Mouse (Mus musculus): ENCODE measurements around the gene Cdcp1. TPM values are rescaled to one million over a fixed set of nuclear protein-coding genes. Genes with fewer than 3 reads are reported as not detected.

Cdcp1 gene
- total and polyA plus RNA-seq, 3 experiments = 0.11 TPM; not detected in 2

GRCm38 (mm10) chr9:123227106-123227750 lies 11.4 kb upstream of the Cdcp1 start:
- DNase-seq (ENCODE audit: low spot score) (no peak), ATAC-seq (ENCODE audit: extremely low read depth, insufficient number of reproducible peaks, low FRiP score, poor library complexity, severe bottlenecking) (no peak)
- H3K36me3 ChIP-seq (replicated peaks) = no peaks in the 10 kb centered on the region
- no peaks in the 10 kb centered on the region for H3K4me1 ChIP-seq (ENCODE audit: insufficient read depth, low read depth, low read length)
- no peaks in the 10 kb centered on the region for H3K9me3 ChIP-seq (replicated peaks)
- no peak overlapping the region for H3K4me3 ChIP-seq (ENCODE audit: low read depth, low read length)
- H3K27me3 ChIP-seq (ENCODE audit: insufficient read depth, low read length) = peaks cover 3% of the 10 kb centered on the region; the same call in 1 of the 2 replicates
- TF ChIP-seq GATA2 (IDR thresholded peaks at IDR 0.05; ENCODE audit: borderline replicate concordance, low read depth, low read length) (no peak), CTCF (IDR thresholded peaks at IDR 0.05; ENCODE audit: low read depth, low read length) (no peak), GATA1 (IDR thresholded peaks at IDR 0.05; ENCODE audit: borderline replicate concordance, low read length) (no peak), TAL1 (conservative IDR thresholded peaks at IDR 0.05; ENCODE audit: low read depth, low read length) (no peak), POLR2AphosphoS5 (IDR thresholded peaks at IDR 0.05; ENCODE audit: insufficient replicate concordance, low read depth, low read length) (no peak)

GRCm38 (mm10) chr9:123224863-123225431 lies 9.1 kb upstream of the Cdcp1 start:
- no peaks in the 10 kb centered on the region for H3K9me3 ChIP-seq (replicated peaks)
- H3K4me1 ChIP-seq (ENCODE audit: insufficient read depth, low read depth, low read length) = no peaks in the 10 kb centered on the region
- no peaks in the 10 kb centered on the region for H3K36me3 ChIP-seq (replicated peaks)
- no peak for TF ChIP-seq POLR2AphosphoS5 (IDR thresholded peaks at IDR 0.05; ENCODE audit: insufficient replicate concordance, low read depth, low read length)
- TF ChIP-seq CTCF (IDR thresholded peaks at IDR 0.05; ENCODE audit: low read depth, low read length) = no peak
- no peak for TF ChIP-seq GATA2 (IDR thresholded peaks at IDR 0.05; ENCODE audit: borderline replicate concordance, low read depth, low read length)
- TF ChIP-seq GATA1 (IDR thresholded peaks at IDR 0.05; ENCODE audit: borderline replicate concordance, low read length) = no peak
- TF ChIP-seq TAL1 (conservative IDR thresholded peaks at IDR 0.05; ENCODE audit: low read depth, low read length) = no peak
- H3K27me3 ChIP-seq (ENCODE audit: insufficient read depth, low read length) = peaks cover 3% of the 10 kb centered on the region; the same call in 1 of the 2 replicates
- H3K4me3 ChIP-seq (ENCODE audit: low read depth, low read length) = no peak overlapping the region
- ATAC-seq (ENCODE audit: extremely low read depth, insufficient number of reproducible peaks, low FRiP score, poor library complexity, severe bottlenecking) = no peak
- DNase-seq (ENCODE audit: low spot score) = no peak

GRCm38 (mm10) chr9:123219826-123220225 lies 4.0 kb upstream of the Cdcp1 start:
- DNase-seq (ENCODE audit: low spot score) = no peak
- no peak for TF ChIP-seq GATA2 (IDR thresholded peaks at IDR 0.05; ENCODE audit: borderline replicate concordance, low read depth, low read length)
- no peak for TF ChIP-seq TAL1 (conservative IDR thresholded peaks at IDR 0.05; ENCODE audit: low read depth, low read length)
- TF ChIP-seq POLR2AphosphoS5 (IDR thresholded peaks at IDR 0.05; ENCODE audit: insufficient replicate concordance, low read depth, low read length) = no peak
- no peak for TF ChIP-seq CTCF (IDR thresholded peaks at IDR 0.05; ENCODE audit: low read depth, low read length)
- TF ChIP-seq GATA1 (IDR thresholded peaks at IDR 0.05; ENCODE audit: borderline replicate concordance, low read length) = no peak
- H3K27me3 ChIP-seq (ENCODE audit: insufficient read depth, low read length) = peaks cover 7% of the 10 kb centered on the region; the same call in 1 of the 2 replicates

GRCm38 (mm10) chr9:123213371-123213770 lies 2.5 kb downstream of the Cdcp1 start:
- H3K4me3 ChIP-seq (ENCODE audit: low read depth, low read length) = no peak overlapping the region
- H3K27me3 ChIP-seq (ENCODE audit: insufficient read depth, low read length) = peaks cover 10% of the 10 kb centered on the region; the same call in 1 of the 2 replicates
- TF ChIP-seq GATA2 (IDR thresholded peaks at IDR 0.05; ENCODE audit: borderline replicate concordance, low read depth, low read length) = no peak
- no peak for TF ChIP-seq POLR2AphosphoS5 (IDR thresholded peaks at IDR 0.05; ENCODE audit: insufficient replicate concordance, low read depth, low read length)
- TF ChIP-seq GATA1 (IDR thresholded peaks at IDR 0.05; ENCODE audit: borderline replicate concordance, low read length) = no peak
- TF ChIP-seq TAL1 (conservative IDR thresholded peaks at IDR 0.05; ENCODE audit: low read depth, low read length) = no peak
- no peak for TF ChIP-seq CTCF (IDR thresholded peaks at IDR 0.05; ENCODE audit: low read depth, low read length)
- H3K9me3 ChIP-seq (replicated peaks) = no peaks in the 10 kb centered on the region
- no peak for ATAC-seq (ENCODE audit: extremely low read depth, insufficient number of reproducible peaks, low FRiP score, poor library complexity, severe bottlenecking)
- no peak for DNase-seq (ENCODE audit: low spot score)
- H3K4me1 ChIP-seq (ENCODE audit: insufficient read depth, low read depth, low read length) = no peaks in the 10 kb centered on the region
- no peaks in the 10 kb centered on the region for H3K36me3 ChIP-seq (replicated peaks)

More at GRCm38 (mm10) chr9:123219826-123220225, 4.0 kb upstream of the Cdcp1 start:
- Histone ChIP-seq H3K4me1 (ENCODE audit: insufficient read depth, low read depth, low read length) (no peaks in the 10 kb centered on the region), H3K9me3 (replicated peaks) (no peaks in the 10 kb centered on the region), H3K4me3 (ENCODE audit: low read depth, low read length) (no peak overlapping the region), H3K36me3 (replicated peaks) (no peaks in the 10 kb centered on the region)
- no peak for ATAC-seq (ENCODE audit: extremely low read depth, insufficient number of reproducible peaks, low FRiP score, poor library complexity, severe bottlenecking)

- Histone ChIP-seq H3K36me3 (replicated peaks) (no peaks in the 10 kb centered on the region), H3K4me3 (ENCODE audit: low read depth, low read length) (no peak overlapping the region), H3K9me3 (replicated peaks) (no peaks in the 10 kb centered on the region), H3K27me3 (ENCODE audit: insufficient read depth, low read length) (0 out of 2 replicates have a peak, but pooled peaks cover 3% of the 10 kb centered on the region), H3K4me1 (ENCODE audit: insufficient read depth, low read depth, low read length) (no peaks in the 10 kb centered on the region)
- TF ChIP-seq GATA2 (IDR thresholded peaks at IDR 0.05; ENCODE audit: borderline replicate concordance, low read depth, low read length) (no peak), TAL1 (conservative IDR thresholded peaks at IDR 0.05; ENCODE audit: low read depth, low read length) (no peak), GATA1 (IDR thresholded peaks at IDR 0.05; ENCODE audit: borderline replicate concordance, low read length) (no peak), POLR2AphosphoS5 (IDR thresholded peaks at IDR 0.05; ENCODE audit: insufficient replicate concordance, low read depth, low read length) (no peak), CTCF (IDR thresholded peaks at IDR 0.05; ENCODE audit: low read depth, low read length) (no peak)
- DNase-seq (ENCODE audit: low spot score) (no peak), ATAC-seq (ENCODE audit: extremely low read depth, insufficient number of reproducible peaks, low FRiP score, poor library complexity, severe bottlenecking) (no peak)
Observed at GRCm38 (mm10) chr9:123207895-123208294, 7.9 kb downstream of the Cdcp1 start.

- TF ChIP-seq GATA2 (IDR thresholded peaks at IDR 0.05; ENCODE audit: borderline replicate concordance, low read depth, low read length) (no peak), POLR2AphosphoS5 (IDR thresholded peaks at IDR 0.05; ENCODE audit: insufficient replicate concordance, low read depth, low read length) (no peak), CTCF (IDR thresholded peaks at IDR 0.05; ENCODE audit: low read depth, low read length) (no peak), TAL1 (conservative IDR thresholded peaks at IDR 0.05; ENCODE audit: low read depth, low read length) (no peak), GATA1 (IDR thresholded peaks at IDR 0.05; ENCODE audit: borderline replicate concordance, low read length) (no peak)
- Histone ChIP-seq H3K4me1 (ENCODE audit: insufficient read depth, low read depth, low read length) (no peaks in the 10 kb centered on the region), H3K9me3 (replicated peaks) (no peaks in the 10 kb centered on the region), H3K4me3 (ENCODE audit: low read depth, low read length) (no peak overlapping the region), H3K36me3 (replicated peaks) (no peaks in the 10 kb centered on the region), H3K27me3 (ENCODE audit: insufficient read depth, low read length) (0 out of 2 replicates have a peak, but pooled peaks cover 3% of the 10 kb centered on the region)
- ATAC-seq (ENCODE audit: extremely low read depth, insufficient number of reproducible peaks, low FRiP score, poor library complexity, severe bottlenecking) (no peak), DNase-seq (ENCODE audit: low spot score) (no peak)
Observed at GRCm38 (mm10) chr9:123206948-123207347, 8.9 kb downstream of the Cdcp1 start.

All from G1E (cell line).